Mouse (Mus musculus) MEL (cell line): ENCODE results near the gene Cox4i2.

Experiments
- CTCF ChIP-seq, 3 experiments: IDR thresholded peaks in 2 of 3; conservative IDR thresholded peaks in 1 of 3; 2 replicates each; pipeline ENCODE4 v1.5.1; 2011 to 2012; ENCODE audit warnings: low read length in 3 of 3, low read depth in 2 of 3, mild to moderate bottlenecking in 2 of 3, improper control_type of control experiment in 1 of 3, inconsistent platforms in 1 of 3, mixed read lengths in 1 of 3, moderate library complexity in 1 of 3; ENCODE audit not compliant: control insufficient read depth in 1 of 3, insufficient read depth in 1 of 3, poor library complexity in 1 of 3, severe bottlenecking in 1 of 3
- EP300 ChIP-seq, 2 experiments: IDR thresholded peaks; 2 replicates each; pipeline ENCODE4 v1.6.1; 2011; ENCODE audit warnings: improper control_type of control experiment in 2 of 2, low read length in 2 of 2, low read depth in 1 of 2, mild to moderate bottlenecking in 1 of 2
- HCFC1 ChIP-seq: IDR thresholded peaks from 2 replicates; pipeline ENCODE4 v1.6.1; 2012; ENCODE audit warnings: low read depth, mild to moderate bottlenecking, inconsistent platforms, low read length, improper control_type of control experiment, moderate library complexity
- JUND ChIP-seq: IDR thresholded peaks from 2 replicates; pipeline ENCODE4 v1.6.1; 2011; ENCODE audit warnings: low read depth, mild to moderate bottlenecking, improper control_type of control experiment, low read length
- MXI1 ChIP-seq: IDR thresholded peaks from 2 replicates; pipeline ENCODE4 v1.6.1; 2011; ENCODE audit warnings: mild to moderate bottlenecking, low read depth, low read length, improper control_type of control experiment
- MYC ChIP-seq: IDR thresholded peaks from 2 replicates; pipeline ENCODE4 v1.6.1; 2011; ENCODE audit warnings: low read depth, mild to moderate bottlenecking, low read length, improper control_type of control experiment, moderate library complexity
- NRF1 ChIP-seq: IDR thresholded peaks from 2 replicates; pipeline ENCODE4 v1.6.1; 2014; ENCODE audit warnings: low read depth, mild to moderate bottlenecking, inconsistent platforms, low read length, improper control_type of control experiment, moderate library complexity; ENCODE audit not compliant: poor library complexity, insufficient read depth, severe bottlenecking
- POLR2A ChIP-seq, 2 experiments: IDR thresholded peaks; 2 replicates each; pipeline ENCODE4 v1.6.1; 2011 to 2012; ENCODE audit warnings: low read length in 2 of 2, mild to moderate bottlenecking in 2 of 2, control low read depth in 1 of 2, improper control_type of control experiment in 1 of 2, low read depth in 1 of 2, moderate library complexity in 1 of 2; ENCODE audit not compliant: control insufficient read depth in 1 of 2, insufficient read depth in 1 of 2, poor library complexity in 1 of 2
- RAD21 ChIP-seq: IDR thresholded peaks from 2 replicates; pipeline ENCODE4 v1.6.1; 2011; ENCODE audit warnings: mild to moderate bottlenecking, low read depth, low read length, improper control_type of control experiment
- SIN3A ChIP-seq: IDR thresholded peaks from 2 replicates; pipeline ENCODE4 v1.6.1; 2012; ENCODE audit warnings: low read length, improper control_type of control experiment, inconsistent platforms
- ZMIZ1 ChIP-seq: IDR thresholded peaks from 2 replicates; pipeline ENCODE4 v1.6.1; 2012; ENCODE audit warnings: low read depth, mild to moderate bottlenecking, inconsistent platforms, low read length, improper control_type of control experiment, moderate library complexity

DNA sequence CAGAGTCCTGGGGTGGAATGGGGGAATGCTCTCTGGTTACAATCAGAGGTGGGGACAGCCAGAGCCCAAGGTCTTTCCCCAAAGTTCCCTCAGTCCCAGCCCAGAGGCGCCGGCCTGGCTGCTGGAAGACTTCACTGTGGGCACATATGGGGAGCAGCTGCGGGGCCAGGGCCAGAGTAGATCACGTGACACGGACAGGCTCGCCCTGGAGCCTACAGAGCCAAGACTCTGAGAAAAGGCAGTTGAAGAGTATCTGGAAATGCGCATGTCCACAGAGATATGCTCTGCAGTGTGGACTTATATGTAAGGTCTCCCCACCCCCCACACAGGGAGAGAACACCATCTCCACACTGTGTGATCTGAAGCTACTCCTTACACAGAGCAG lies 24.3 kb upstream of the Cox4i2 start:
- TF ChIP-seq POLR2A (IDR thresholded peaks at IDR 0.05; ENCODE audit: control insufficient read depth in 1 of 2, insufficient read depth in 1 of 2, low read depth in 1 of 2, low read length in 2 of 2, poor library complexity in 1 of 2) (no peak), EP300 (IDR thresholded peaks at IDR 0.05; ENCODE audit: low read depth in 1 of 2, low read length in 2 of 2) (no peak), HCFC1 (no peak), ZMIZ1 (no peak), MYC (no peak), RAD21 (no peak), MXI1 (no peak), JUND (no peak), CTCF (IDR thresholded peaks at IDR 0.05 in 2 of 3, conservative IDR thresholded peaks at IDR 0.05 in 1 of 3; ENCODE audit: control insufficient read depth in 1 of 3, insufficient read depth in 1 of 3, low read depth in 2 of 3, low read length in 3 of 3, poor library complexity in 1 of 3, severe bottlenecking in 1 of 3) (no peak), NRF1 (no peak), SIN3A (no peak)
